Mouse (Mus musculus): ENCODE results near the gene Bloc1s1. TPM values are rescaled to one million over a fixed set of nuclear protein-coding genes. Genes with fewer than 3 reads are reported as not detected.
A peak's percentile ranks its signal among the peaks of the same experiment; 100 is the strongest.

The Bloc1s1 gene
- polyA plus RNA-seq, 1 experiment from 2014 or later, result 233 TPM

GRCm38 (mm10) chr10:128940475-128941061, 16.7 kb upstream of the Bloc1s1 start:
- Histone ChIP-seq H3K36me3 (no peaks in the 10 kb centered on the region), H3K4me1 (no peaks in the 10 kb centered on the region), H3K27me3 (replicated peaks) (peaks cover 7% of the 10 kb centered on the region; the same call in 1 of the 2 replicates), H3K27ac (no peak overlapping the region), H3K4me2 (replicated peaks) (no peak overlapping the region), H3K4me3 (no peak overlapping the region), H3K9ac (no peak overlapping the region), H3K9me3 (no peaks in the 10 kb centered on the region)
- WGBS, result 87% methylated on average over 10 of the region's 10 CpGs
- ATAC-seq (ENCODE audit: low FRiP score, low read depth), result no peak

- H3K9me3 ChIP-seq, result no peaks in the 10 kb centered on the region
- no peak overlapping the region for H3K9ac ChIP-seq
- no peak overlapping the region for H3K27ac ChIP-seq
- no peaks in the 10 kb centered on the region for H3K36me3 ChIP-seq
- no peak for ATAC-seq (ENCODE audit: low FRiP score, low read depth)
- H3K4me1 ChIP-seq, result peaks cover 4% of the 10 kb centered on the region
- no peak overlapping the region for H3K4me2 ChIP-seq (replicated peaks)
- no peak overlapping the region for H3K4me3 ChIP-seq
- H3K27me3 ChIP-seq (replicated peaks), result peaks cover 23% of the 10 kb centered on the region
- 67% methylated on average over 5 of the region's 5 CpGs for WGBS
These were observed 15.1 kb upstream of the Bloc1s1 start for GRCm38 (mm10) chr10:128938974-128939373.

GRCm38 (mm10) chr10:128938457-128938856, 14.6 kb upstream of the Bloc1s1 start:
- Histone ChIP-seq H3K27ac (no peak overlapping the region), H3K27me3 (replicated peaks) (peaks cover 28% of the 10 kb centered on the region), H3K9me3 (no peaks in the 10 kb centered on the region), H3K4me1 (peaks cover 8% of the 10 kb centered on the region), H3K9ac (no peak overlapping the region), H3K4me3 (no peak overlapping the region), H3K36me3 (no peaks in the 10 kb centered on the region), H3K4me2 (replicated peaks) (no peak overlapping the region)
- no peak for ATAC-seq (ENCODE audit: low FRiP score, low read depth)
- 86% methylated on average over 9 of the region's 9 CpGs for WGBS

GRCm38 (mm10) chr10:128937756-128938390, 14.0 kb upstream of the Bloc1s1 start:
- no peaks in the 10 kb centered on the region for H3K36me3 ChIP-seq
- H3K27ac ChIP-seq, result no peak overlapping the region
- 77% methylated on average over 12 of the region's 12 CpGs for WGBS
- no peak for ATAC-seq (ENCODE audit: low FRiP score, low read depth)
- H3K27me3 ChIP-seq (replicated peaks), result peaks cover 34% of the 10 kb centered on the region
- H3K9ac ChIP-seq, result no peak overlapping the region
- H3K4me2 ChIP-seq (replicated peaks), result no peak overlapping the region
- H3K4me1 ChIP-seq, result peaks cover 12% of the 10 kb centered on the region
- no peaks in the 10 kb centered on the region for H3K9me3 ChIP-seq
- H3K4me3 ChIP-seq, result no peak overlapping the region

GRCm38 (mm10) chr10:128935826-128936440, 12.1 kb upstream of the Bloc1s1 start:
- no peak overlapping the region for H3K27ac ChIP-seq
- WGBS, result 68% methylated on average over 8 of the region's 8 CpGs
- no peak for ATAC-seq (ENCODE audit: low FRiP score, low read depth)
- no peaks in the 10 kb centered on the region for H3K9me3 ChIP-seq
- H3K4me1 ChIP-seq, result peaks cover 12% of the 10 kb centered on the region
- no peak overlapping the region for H3K9ac ChIP-seq
- no peaks in the 10 kb centered on the region for H3K36me3 ChIP-seq
- no peak overlapping the region for H3K4me3 ChIP-seq
- peaks cover 48% of the 10 kb centered on the region for H3K27me3 ChIP-seq (replicated peaks)
- no peak overlapping the region for H3K4me2 ChIP-seq (replicated peaks)

- 64% methylated on average over 7 of the region's 7 CpGs for WGBS
- H3K27ac ChIP-seq, result no peak overlapping the region
- no peaks in the 10 kb centered on the region for H3K9me3 ChIP-seq
- H3K4me2 ChIP-seq (replicated peaks), result peak overlapping the region; percentile 76; the same call in 1 of the 2 replicates
- H3K9ac ChIP-seq, result no peak overlapping the region
- ATAC-seq (ENCODE audit: low FRiP score, low read depth), result no peak
- no peak overlapping the region for H3K4me3 ChIP-seq
- H3K36me3 ChIP-seq, result no peaks in the 10 kb centered on the region
- H3K4me1 ChIP-seq, result peaks cover 12% of the 10 kb centered on the region
- H3K27me3 ChIP-seq (replicated peaks), result peaks cover 48% of the 10 kb centered on the region
These were observed 11.4 kb upstream of the Bloc1s1 start for GRCm38 (mm10) chr10:128934997-128935787.

- Histone ChIP-seq H3K4me1 (peaks cover 12% of the 10 kb centered on the region), H3K36me3 (no peaks in the 10 kb centered on the region), H3K27ac (no peak overlapping the region), H3K4me2 (replicated peaks) (peak overlapping the region; percentile 76), H3K9me3 (no peaks in the 10 kb centered on the region), H3K4me3 (peak overlapping the region; percentile 43), H3K27me3 (replicated peaks) (peaks cover 55% of the 10 kb centered on the region), H3K9ac (peak overlapping the region; percentile 41)
- WGBS, result 3% methylated on average over 21 of the region's 21 CpGs
- peak; percentile 52 for ATAC-seq (ENCODE audit: low FRiP score, low read depth)
These were observed 10.3 kb upstream of the Bloc1s1 start for GRCm38 (mm10) chr10:128933976-128934721.

GRCm38 (mm10) chr10:128933574-128933973, 9.7 kb upstream of the Bloc1s1 start, which contains the start of gene Itga7:
Gene Itga7, plus strand, starts transcription at chr10:128933818.
- H3K36me3 ChIP-seq, result no peaks in the 10 kb centered on the region
- H3K4me2 ChIP-seq (replicated peaks), result peak within 1 kb of the TSS; percentile 76
- H3K9me3 ChIP-seq, result no peaks in the 10 kb centered on the region
- peaks cover 61% of the 10 kb centered on the region for H3K27me3 ChIP-seq (replicated peaks)
- 1% methylated on average over 26 of the region's 26 CpGs for WGBS
- peak within 1 kb of the TSS; percentile 41 for H3K9ac ChIP-seq
- peaks cover 12% of the 10 kb centered on the region for H3K4me1 ChIP-seq
- ATAC-seq (ENCODE audit: low FRiP score, low read depth), result peak; percentile 80
- H3K27ac ChIP-seq, result no peak within 1 kb of the TSS
- H3K4me3 ChIP-seq, result peak within 1 kb of the TSS; percentile 43

GRCm38 (mm10) chr10:128931441-128931840, 7.6 kb upstream of the Bloc1s1 start:
- H3K4me2 ChIP-seq (replicated peaks), result no peak overlapping the region
- WGBS, result 72% methylated on average over 2 of the region's 2 CpGs
- H3K9ac ChIP-seq, result no peak overlapping the region
- peaks cover 12% of the 10 kb centered on the region for H3K4me1 ChIP-seq
- no peaks in the 10 kb centered on the region for H3K9me3 ChIP-seq
- H3K36me3 ChIP-seq, result no peaks in the 10 kb centered on the region
- no peak overlapping the region for H3K27ac ChIP-seq
- H3K4me3 ChIP-seq, result no peak overlapping the region
- peaks cover 66% of the 10 kb centered on the region for H3K27me3 ChIP-seq (replicated peaks)
- no peak for ATAC-seq (ENCODE audit: low FRiP score, low read depth)

GRCm38 (mm10) chr10:128929638-128930378, 6.0 kb upstream of the Bloc1s1 start:
- Histone ChIP-seq H3K9me3 (no peaks in the 10 kb centered on the region), H3K27ac (no peak overlapping the region), H3K27me3 (replicated peaks) (peaks cover 51% of the 10 kb centered on the region), H3K9ac (no peak overlapping the region), H3K4me2 (replicated peaks) (no peak overlapping the region), H3K4me1 (peaks cover 12% of the 10 kb centered on the region), H3K4me3 (no peak overlapping the region), H3K36me3 (no peaks in the 10 kb centered on the region)
- 70% methylated on average over 7 of the region's 7 CpGs for WGBS
- no peak for ATAC-seq (ENCODE audit: low FRiP score, low read depth)

GRCm38 (mm10) chr10:128928356-128928755, 4.5 kb upstream of the Bloc1s1 start:
- peaks cover 37% of the 10 kb centered on the region for H3K27me3 ChIP-seq (replicated peaks)
- WGBS, result 42% methylated on average over 4 of the region's 4 CpGs
- no peak for ATAC-seq (ENCODE audit: low FRiP score, low read depth)

More at GRCm38 (mm10) chr10:128928356-128928755, 4.5 kb upstream of the Bloc1s1 start:
- H3K9ac ChIP-seq, result no peak overlapping the region
- no peaks in the 10 kb centered on the region for H3K9me3 ChIP-seq
- H3K36me3 ChIP-seq, result no peaks in the 10 kb centered on the region
- no peak overlapping the region for H3K27ac ChIP-seq
- H3K4me1 ChIP-seq, result peaks cover 10% of the 10 kb centered on the region
- no peak overlapping the region for H3K4me2 ChIP-seq (replicated peaks)
- H3K4me3 ChIP-seq, result no peak overlapping the region

Data from neural tube, embryonic 12.5 days (tissue).